Mouse (Mus musculus): Measurements from ENCODE around the gene Hhat.

- TF ChIP-seq CTCF (IDR thresholded peaks at IDR 0.05) (no peak), POLR2A (IDR thresholded peaks at IDR 0.05; ENCODE audit: insufficient read depth, low read depth, low read length) (no peak)
Measured at GRCm38 (mm10) chr1:192601206-192601605, 169.8 kb downstream of the Hhat start.
